Mouse (Mus musculus) embryonic facial prominence, embryonic 15.5 days (tissue): ENCODE data around the gene Zfp790. TPM values are rescaled to one million over a fixed set of nuclear protein-coding genes. Genes with fewer than 3 reads are reported as not detected.
A peak's percentile ranks its signal among the peaks of the same experiment; 100 is the strongest.

Experiments
- microRNA counts: library from miRNA; unstranded; fragments of <30 nt; microRNA quantifications from one replicate; lab custom pipeline; 2016
- microRNA-seq: library from miRNA; unstranded; fragments of <30 nt; microRNA quantifications from one replicate; pipeline ENCODE4, GENCODE M21; 2016; ENCODE audit warnings: borderline number of aligned reads
- polyA plus RNA-seq: library from polyadenylated mRNA; unstranded; fragments of >200 nt; fragmentation: Nextera tagmentation; extraction: Ambion mirVana; gene quantifications from 2 replicates; pipeline ENCODE4 v1.2.1, GENCODE M21; 2015

The Zfp790 gene
- polyA plus RNA-seq, 1 experiment from 2014 or later: 14.6 TPM

MicroRNA genes within 50 kb of the gene (microRNA counts, 519-probe panel; counts per million panel counts)
- microRNA mmu-miR-1964 (lab: Ali Mortazavi, UCI): 1,767 counts per million, percentile 24 among the panel's probes with 10 or more counts

Small RNA genes within 50 kb of the gene (microRNA-seq; reads per million reads assigned to microRNA genes)
- 1.6 reads per million for gene Mir1964

Other genes with a start within 250 kb of the Zfp790 start
- gene Catsperg2, start 89.1 kb upstream of the Zfp790 start, polyA plus RNA-seq: not detected in 2 replicates
- gene Zfp84, start 47.6 kb upstream of the Zfp790 start, polyA plus RNA-seq: 13.1 and 14.7 TPM in 2 replicates
- 8.9 and 10.5 TPM in 2 replicates for gene Zfp30, start 32.1 kb upstream of the Zfp790 start, polyA plus RNA-seq
- gene Zfp940, start 37.6 kb downstream of the Zfp790 start, polyA plus RNA-seq: 4.8 and 5.6 TPM in 2 replicates
- 6.4 and 6.5 TPM in 2 replicates for gene Zfp420, start 43.9 kb downstream of the Zfp790 start, polyA plus RNA-seq
- gene Zfp27, start 90.5 kb downstream of the Zfp790 start, polyA plus RNA-seq: 11.8 and 11.9 TPM in 2 replicates
- gene Zfp383, start 92.1 kb downstream of the Zfp790 start, polyA plus RNA-seq: 5.0 and 5.3 TPM in 2 replicates
- gene Zfp74, start 138.0 kb downstream of the Zfp790 start, polyA plus RNA-seq: 9.1 and 11.4 TPM in 2 replicates
- 18.4 and 22.6 TPM in 2 replicates for gene Zfp568, start 167.8 kb downstream of the Zfp790 start, polyA plus RNA-seq
- 5.3 and 6.7 TPM in 2 replicates for gene Zfp14, start 235.3 kb downstream of the Zfp790 start, polyA plus RNA-seq